ENCODE assay signal across 8 mouse cellular contexts in genomic region chr10:75556026-75556425, GRCm38 (mm10). TPM values are rescaled to one million over a fixed set of nuclear protein-coding genes. Genes with fewer than 3 reads are reported as not detected.
A peak's percentile ranks its signal among the peaks of the same experiment; 100 is the strongest.
DNase-seq lines count a peak whose midpoint lies in the region; ATAC-seq and TF ChIP-seq lines count a peak whose summit lies in the region.

No protein-coding gene starts in this region.

- peak overlapping the region; percentile 65 for H3K27ac ChIP-seq in forebrain, embryonic 16.5 days (ENCODE audit: low read length)
- peak overlapping the region; percentile 11; the same call in 1 of the 2 replicates for H3K27ac ChIP-seq in neural tube, embryonic 14.5 days (ENCODE audit: low read depth, low read length)
- H3K27ac ChIP-seq in thymus, adult 2 months (ENCODE audit: control insufficient read depth, insufficient read depth, low read length), result no peak overlapping the region

- no peak for TF ChIP-seq POLR2A in thymus, adult 2 months (IDR thresholded peaks at IDR 0.05; ENCODE audit: control insufficient read depth, extremely low read depth, insufficient read depth, low read length, poor library complexity)

- no peaks in the 10 kb centered on the region for H3K27me3 ChIP-seq in forebrain, embryonic 16.5 days (replicated peaks; ENCODE audit: control insufficient read depth, insufficient read depth, low read length)
- no peaks in the 10 kb centered on the region for H3K27me3 ChIP-seq in neural tube, embryonic 14.5 days (ENCODE audit: control insufficient read depth, insufficient read depth, low read length)
- H3K27me3 ChIP-seq in thymus, adult 2 months (ENCODE audit: control insufficient read depth, insufficient read depth, low read length), result peaks cover 17% of the 10 kb centered on the region

- intact Hi-C loops in gastrocnemius, postnatal 14 days (cut with DNase I; ENCODE audit: low total_unique reads), result no loop called here
- intact Hi-C loops in gastrocnemius, postnatal 36 days (cut with DNase I), result no loop called here

- H3K9me3 ChIP-seq in forebrain, embryonic 16.5 days (ENCODE audit: control insufficient read depth, low read length), result no peaks in the 10 kb centered on the region
- no peaks in the 10 kb centered on the region for H3K9me3 ChIP-seq in neural tube, embryonic 14.5 days (ENCODE audit: control insufficient read depth, low read length)

- peaks cover 41% of the 10 kb centered on the region for H3K4me1 ChIP-seq in forebrain, embryonic 16.5 days (replicated peaks; ENCODE audit: control insufficient read depth, insufficient read depth, low read length)
- peaks cover 21% of the 10 kb centered on the region for H3K4me1 ChIP-seq in neural tube, embryonic 14.5 days (ENCODE audit: control insufficient read depth, insufficient read depth, low read length)
- H3K4me1 ChIP-seq in thymus, adult 2 months (replicated peaks; ENCODE audit: control insufficient read depth, insufficient read depth, low read length), result peaks cover 13% of the 10 kb centered on the region

- H3K36me3 ChIP-seq in forebrain, embryonic 16.5 days (ENCODE audit: control insufficient read depth, insufficient read depth), result no peaks in the 10 kb centered on the region
- peaks cover 27% of the 10 kb centered on the region for H3K36me3 ChIP-seq in neural tube, embryonic 14.5 days (ENCODE audit: control insufficient read depth, insufficient read depth, low read length)
- H3K36me3 ChIP-seq in thymus, adult 2 months (ENCODE audit: control insufficient read depth, insufficient read depth, low read length), result no peaks in the 10 kb centered on the region

- ATAC-seq in forebrain, embryonic 16.5 days, result peak; percentile 70
- ATAC-seq in neural tube, embryonic 14.5 days (ENCODE audit: low read depth), result peak; percentile 60; the same call in 1 of the 2 replicates

- peak; percentile 39 for DNase-seq in gastrocnemius, postnatal 14 days
- no peak for DNase-seq in gastrocnemius, postnatal 36 days
- peak; percentile 61 for DNase-seq in adipocyte (ENCODE audit: low spot score)
- peak; percentile 76 to 83 for DNase-seq in layer of hippocampus, postnatal 36 days
- no peak for DNase-seq in thymus, adult 2 months
- DNase-seq in lung, adult 18-20 months, result no peak

- WGBS in forebrain, embryonic 16.5 days, result 9% methylated on average over 9 of the region's 9 CpGs
- WGBS in neural tube, embryonic 14.5 days, result 33% methylated on average over 9 of the region's 9 CpGs
- 94% methylated on average over 9 of the region's 9 CpGs for WGBS in thymus, adult 2 months

- no peak overlapping the region for H3K4me3 ChIP-seq in forebrain, embryonic 16.5 days (replicated peaks; ENCODE audit: low read length)
- H3K4me3 ChIP-seq in neural tube, embryonic 14.5 days (ENCODE audit: low read depth, low read length), result no peak overlapping the region
- H3K4me3 ChIP-seq in thymus, adult 2 months (ENCODE audit: control insufficient read depth, insufficient read depth, low read length), result no peak overlapping the region

- no peak overlapping the region for H3K9ac ChIP-seq in forebrain, embryonic 16.5 days (replicated peaks; ENCODE audit: low read depth, low read length)
- H3K9ac ChIP-seq in neural tube, embryonic 14.5 days (replicated peaks; ENCODE audit: low read depth, low read length), result no peak overlapping the region

- TF ChIP-seq CTCF in thymus, adult 2 months (IDR thresholded peaks at IDR 0.05; ENCODE audit: borderline replicate concordance, control insufficient read depth, extremely low read depth, insufficient read depth, low read length, poor library complexity), result no peak

- no peak overlapping the region for H3K4me2 ChIP-seq in forebrain, embryonic 16.5 days (ENCODE audit: low read length)
- H3K4me2 ChIP-seq in neural tube, embryonic 14.5 days (ENCODE audit: low read depth, low read length), result no peak overlapping the region

RNA-seq across cellular contexts. Expression of gene Lrrc75b, which starts 4.1 kb away (rescaled TPM):
- total RNA-seq in gastrocnemius, postnatal 14 days (2021), result under 1 TPM; 0.53 to 0.90 TPM
- total RNA-seq in gastrocnemius, postnatal 36 days (2021), result under 1 TPM; 0.20 to 0.64 TPM
- 18.0 and 23.4 TPM in 2 replicates for polyA plus RNA-seq in forebrain, embryonic 16.5 days (2015; fragmentation: Nextera tagmentation; extraction: Ambion mirVana)
- 1 to 10 TPM; 9.0 to 9.7 TPM for total RNA-seq in layer of hippocampus, postnatal 36 days (2021)
- polyA plus RNA-seq in neural tube, embryonic 14.5 days (2014; fragmentation: Nextera tagmentation; extraction: Ambion mirVana), result 32.6 and 36.6 TPM in 2 replicates
- polyA plus RNA-seq in thymus, adult 2 months (2012; rRNA removed), result 1.8 and 2.2 TPM in 2 replicates

RNA-seq across cellular contexts. Expression of gene Ggt1, which starts 5.4 kb away (rescaled TPM):
- under 1 TPM; 0.66 TPM for total RNA-seq in gastrocnemius, postnatal 14 days (2021)
- under 1 TPM in 1 of 2 experiments, not detected in 1; 0.33 TPM for total RNA-seq in gastrocnemius, postnatal 36 days (2021)
- 0.53 and 1.0 TPM in 2 replicates for polyA plus RNA-seq in forebrain, embryonic 16.5 days (2015; fragmentation: Nextera tagmentation; extraction: Ambion mirVana)
- 1 to 10 TPM; 2.7 to 3.6 TPM for total RNA-seq in layer of hippocampus, postnatal 36 days (2021)
- 0.85 and 1.5 TPM in 2 replicates for polyA plus RNA-seq in neural tube, embryonic 14.5 days (2014; fragmentation: Nextera tagmentation; extraction: Ambion mirVana)
- polyA plus RNA-seq in thymus, adult 2 months (2012; rRNA removed), result 5.6 and 6.9 TPM in 2 replicates

RNA-seq across cellular contexts. Expression of gene Ggt5, which starts 33.1 kb away (rescaled TPM):
- total RNA-seq in gastrocnemius, postnatal 14 days (2021), result 1 to 10 TPM; 5.6 to 7.4 TPM
- 1 to 10 TPM; 3.0 to 5.2 TPM for total RNA-seq in gastrocnemius, postnatal 36 days (2021)
- 2.0 and 3.7 TPM in 2 replicates for polyA plus RNA-seq in forebrain, embryonic 16.5 days (2015; fragmentation: Nextera tagmentation; extraction: Ambion mirVana)
- total RNA-seq in layer of hippocampus, postnatal 36 days (2021), result 1 to 10 TPM; 2.2 to 3.2 TPM
- 0.43 and 1.5 TPM in 2 replicates for polyA plus RNA-seq in neural tube, embryonic 14.5 days (2014; fragmentation: Nextera tagmentation; extraction: Ambion mirVana)
- polyA plus RNA-seq in thymus, adult 2 months (2012; rRNA removed), result 49.5 and 73.6 TPM in 2 replicates

RNA-seq across cellular contexts. Expression of gene Gucd1, which starts 38.3 kb away (rescaled TPM):
- total RNA-seq in gastrocnemius, postnatal 14 days (2021), result 10 to 100 TPM; 40.4 to 60.3 TPM
- total RNA-seq in gastrocnemius, postnatal 36 days (2021), result 10 to 100 TPM; 55.5 to 71.5 TPM
- 17.3 and 22.2 TPM in 2 replicates for polyA plus RNA-seq in forebrain, embryonic 16.5 days (2015; fragmentation: Nextera tagmentation; extraction: Ambion mirVana)
- 10 to 100 TPM; 14.8 to 16.1 TPM for total RNA-seq in layer of hippocampus, postnatal 36 days (2021)
- polyA plus RNA-seq in neural tube, embryonic 14.5 days (2014; fragmentation: Nextera tagmentation; extraction: Ambion mirVana), result 19.4 and 22.7 TPM in 2 replicates
- polyA plus RNA-seq in thymus, adult 2 months (2012; rRNA removed), result 77.0 and 80.5 TPM in 2 replicates

RNA-seq across cellular contexts. Expression of gene Snrpd3, which starts 38.7 kb away (rescaled TPM):
- 100 to 1,000 TPM; 103 to 108 TPM for total RNA-seq in gastrocnemius, postnatal 14 days (2021)
- 10 to 100 TPM; 62.0 to 74.5 TPM for total RNA-seq in gastrocnemius, postnatal 36 days (2021)
- 135 and 147 TPM in 2 replicates for polyA plus RNA-seq in forebrain, embryonic 16.5 days (2015; fragmentation: Nextera tagmentation; extraction: Ambion mirVana)
- total RNA-seq in layer of hippocampus, postnatal 36 days (2021), result 10 to 100 TPM; 73.5 to 83.4 TPM
- polyA plus RNA-seq in neural tube, embryonic 14.5 days (2014; fragmentation: Nextera tagmentation; extraction: Ambion mirVana), result 113 and 124 TPM in 2 replicates
- 25.1 and 28.3 TPM in 2 replicates for polyA plus RNA-seq in thymus, adult 2 months (2012; rRNA removed)

Comparison
In these comparisons a context has a peak if more than half of its experiments do, and no peak if none do; other contexts are left out.
1. DNase-seq: peak in gastrocnemius, postnatal 14 days (single experiment), adipocyte (single experiment) and layer of hippocampus, postnatal 36 days (2 of 2); none in gastrocnemius, postnatal 36 days (0 of 2), thymus, adult 2 months (single experiment) and lung, adult 18-20 months (0 of 2).
2. RNA of gene Lrrc75b, which starts 4.1 kb away (total RNA-seq): 9.0 to 9.7 TPM in layer of hippocampus, postnatal 36 days; 0.53 to 0.90 TPM in gastrocnemius, postnatal 14 days and 0.20 to 0.64 TPM in gastrocnemius, postnatal 36 days; every median in the first group is over 4 times any median in the second.